10 mouse cellular contexts compared by ENCODE assay signal in the genomic region with DNA sequence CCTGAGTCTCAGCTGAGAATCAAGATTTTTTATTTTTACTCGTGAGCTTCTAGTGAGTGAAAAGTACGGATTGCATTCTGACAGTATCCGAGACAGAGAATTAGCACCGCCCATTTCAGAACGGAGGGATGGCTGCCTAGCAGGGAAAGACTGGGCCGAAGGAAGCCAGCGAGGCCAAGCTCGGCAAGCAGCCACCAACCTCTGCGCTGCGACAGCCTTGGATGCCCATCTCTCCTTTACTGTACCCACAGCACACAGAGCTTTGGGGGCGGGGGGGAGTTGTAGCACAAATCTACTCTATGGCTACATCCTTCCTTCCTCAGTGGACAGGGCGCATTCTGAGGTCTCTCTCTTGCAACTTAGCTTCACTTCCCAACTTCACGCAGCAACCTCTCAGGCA.
DNase-seq lines count a peak whose midpoint lies in the region.
"Had no signal": no experiment of that assay in that cellular context is flagged by ENCODE, and none has a peak within 500 bp of the region (broad histone marks: within the 10 kb centered on the region; RNA-seq: fewer than 3 reads in every experiment).

No protein-coding gene starts in this region.

- peak; percentile 31 for DNase-seq in cerebellum, adult 8-10 months
- no peak for DNase-seq in cerebellum, adult 11 months
- peak; percentile 59 to 64 for DNase-seq in cerebellum, postnatal 10 days
- DNase-seq in cerebellum, adult 9-10 months = no peak
- DNase-seq in cerebellum, postnatal 25 days = peak; percentile 51 to 66
- DNase-seq in cerebellum, adult 11-12 months = no peak
- DNase-seq: adrenal gland, adult 8-10 months; adrenal gland, postnatal 14 days; adrenal gland, postnatal 36 days; B cell, adult 2 months had no signal

Comparison
In these comparisons a context has a peak if more than half of its experiments do, and no peak if none do; other contexts are left out.
1. DNase-seq: peak in cerebellum, adult 8-10 months (single experiment), cerebellum, postnatal 10 days (2 of 2) and cerebellum, postnatal 25 days (2 of 2); none in cerebellum, adult 11 months (single experiment), cerebellum, adult 9-10 months (single experiment) and cerebellum, adult 11-12 months (single experiment).